Mouse (Mus musculus): ENCODE measurements at regions not wholly inside any gene's neighbourhood (a gene's known extent, or its start where the extent isn't known, plus 50 kb on each side); places are given as distances from the start of the nearest gene placed in this dataset.
"Not testable (repeated sequence)": the region's sequence is repeated elsewhere in the genome, so short reads cannot be mapped to it uniquely, and the experiment has no call there.

GRCm38 (mm10) chr2:84042793-84043192 lies 52.4 kb downstream of the Gm13691 start:
- no peak for DNase-seq (ENCODE audit: low spot score)

- DNase-seq (ENCODE audit: low spot score), result no peak
Observed at GRCm38 (mm10) chr2:84048398-84049140, 58.2 kb downstream of the Gm13691 start.

GRCm38 (mm10) chr2:84051883-84052331 lies 61.6 kb downstream of the Gm13691 start:
- no peak for DNase-seq (ENCODE audit: low spot score)

- DNase-seq (ENCODE audit: low spot score), result peak; percentile 38
Observed at GRCm38 (mm10) chr2:84059246-84059645, 68.9 kb downstream of the Gm13691 start.

GRCm38 (mm10) chr2:84061221-84061620 lies 70.9 kb downstream of the Gm13691 start:
- no peak for DNase-seq (ENCODE audit: low spot score)

GRCm38 (mm10) chr2:84064371-84064770 lies 74.0 kb downstream of the Gm13691 start:
- DNase-seq (ENCODE audit: low spot score), result no peak

- no peak for DNase-seq (ENCODE audit: low spot score)
Observed at GRCm38 (mm10) chr2:84065061-84065460, 74.7 kb downstream of the Gm13691 start.

- DNase-seq (ENCODE audit: low spot score), result no peak
Observed at GRCm38 (mm10) chr2:84065749-84066148, 75.4 kb downstream of the Gm13691 start.

- DNase-seq (ENCODE audit: low spot score), result no peak
Observed at GRCm38 (mm10) chr2:84066151-84066693, 75.9 kb downstream of the Gm13691 start.

- DNase-seq (ENCODE audit: low spot score), result no peak
Observed at GRCm38 (mm10) chr2:84066785-84067526, 76.6 kb downstream of the Gm13691 start.

GRCm38 (mm10) chr2:84068617-84069016 lies 78.3 kb downstream of the Gm13691 start:
- no peak for DNase-seq (ENCODE audit: low spot score)

- not testable (repeated sequence) for DNase-seq (ENCODE audit: low spot score)
Observed at GRCm38 (mm10) chr2:84069411-84069810, 79.1 kb downstream of the Gm13691 start.

GRCm38 (mm10) chr2:84072881-84073583 lies 82.7 kb downstream of the Gm13691 start:
- no peak for DNase-seq (ENCODE audit: low spot score)

- DNase-seq (ENCODE audit: low spot score), result no peak
Observed at GRCm38 (mm10) chr2:84075944-84076343, 85.6 kb downstream of the Gm13691 start.

- no peak for DNase-seq (ENCODE audit: low spot score)
Observed at GRCm38 (mm10) chr2:84079284-84079683, 88.9 kb downstream of the Gm13691 start.

GRCm38 (mm10) chr2:84080228-84080627 lies 89.9 kb downstream of the Gm13691 start:
- no peak for DNase-seq (ENCODE audit: low spot score)

- DNase-seq (ENCODE audit: low spot score), result no peak
Observed at GRCm38 (mm10) chr2:84094751-84095150, 104.4 kb downstream of the Gm13691 start.

GRCm38 (mm10) chr2:84098746-84099145 lies 108.4 kb downstream of the Gm13691 start:
- no peak for DNase-seq (ENCODE audit: low spot score)

- no peak for DNase-seq (ENCODE audit: low spot score)
Observed at GRCm38 (mm10) chr2:84113562-84113961, 123.2 kb downstream of the Gm13691 start.

GRCm38 (mm10) chr2:84119839-84120238 lies 129.5 kb downstream of the Gm13691 start:
- DNase-seq (ENCODE audit: low spot score), result no peak

GRCm38 (mm10) chr2:84127586-84127985 lies 137.2 kb downstream of the Gm13691 start:
- DNase-seq (ENCODE audit: low spot score), result no peak

- DNase-seq (ENCODE audit: low spot score), result no peak
Observed at GRCm38 (mm10) chr2:84161742-84162141, 171.4 kb downstream of the Gm13691 start.

Data from urinary bladder, postnatal 14 days (tissue).